Mouse (Mus musculus) midbrain, postnatal 0 days (tissue): ENCODE measurements around the gene Tmem87a. TPM values are rescaled to one million over a fixed set of nuclear protein-coding genes. Genes with fewer than 3 reads are reported as not detected.
A peak's percentile ranks its signal among the peaks of the same experiment; 100 is the strongest.

Experiments
- ATAC-seq: fragments of 200-750 bp; cut with Nextera tagmentation; 2 replicates; pipeline ENCODE4 v1.8.0; 2017; ENCODE audit warnings: moderate number of reproducible peaks, mild to moderate bottlenecking, moderate TSS enrichment, moderate library complexity; ENCODE audit not compliant: low FRiP score
- DNase-seq: peaks from one replicate; pipeline ENCODE4 v3.0.0-alpha.2; 2015; ENCODE audit warnings: low spot score
- H3K27ac ChIP-seq: fragments of 300-500 bp; sonication (generic); 2 replicates; pipeline ENCODE4 v1.5.1; 2014; ENCODE audit warnings: low read depth, mild to moderate bottlenecking, low read length, mixed read lengths
- H3K27me3 ChIP-seq: fragments of 300-500 bp; sonication (generic); 2 replicates; pipeline ENCODE4 v1.6.1; 2014; ENCODE audit warnings: low read length, control low read depth, mixed read lengths; ENCODE audit not compliant: insufficient read depth
- H3K36me3 ChIP-seq: fragments of 300-500 bp; sonication (generic); 2 replicates; pipeline ENCODE4 v1.6.1; 2014; ENCODE audit warnings: low read length, control low read depth, mixed read lengths; ENCODE audit not compliant: insufficient read depth
- H3K4me1 ChIP-seq: fragments of 300-500 bp; sonication (generic); 2 replicates; pipeline ENCODE4 v1.6.1; 2014; ENCODE audit warnings: mild to moderate bottlenecking, control low read depth, antibody characterized with exemption, low read length, mixed read lengths; ENCODE audit not compliant: insufficient read depth
- H3K4me2 ChIP-seq: fragments of 300-500 bp; sonication (generic); 2 replicates; pipeline ENCODE4 v1.6.1; 2014; ENCODE audit warnings: low read depth, mild to moderate bottlenecking, low read length, mixed read lengths; ENCODE audit not compliant: poor library complexity, severe bottlenecking
- H3K4me3 ChIP-seq: fragments of 300-500 bp; sonication (generic); 2 replicates; pipeline ENCODE4 v1.5.1; 2014; ENCODE audit warnings: low read depth, mild to moderate bottlenecking, low read length, moderate library complexity
- H3K9ac ChIP-seq: fragments of 300-500 bp; sonication (generic); replicated peaks from 2 replicates; pipeline ENCODE4 v1.6.1; 2014; ENCODE audit warnings: mild to moderate bottlenecking, low read length, moderate library complexity, mixed read lengths; ENCODE audit not compliant: poor library complexity, severe bottlenecking
- H3K9me3 ChIP-seq: fragments of 300-500 bp; sonication (generic); 2 replicates; pipeline ENCODE4 v1.6.1; 2016; ENCODE audit warnings: low read length, control low read depth
- CTCF ChIP-seq: IDR thresholded peaks from 2 replicates; pipeline ENCODE4 v1.5.1; 2016; ENCODE audit warnings: antibody characterized with exemption, mild to moderate bottlenecking
- WGBS: fragments of 180-500 bp; shearing (Covaris S2); extraction: QIAGEN DNeasy Blood & Tissue Kit; methylation state at CpG from one replicate; pipeline ENCODE4 v1.1.7; 2014; 5-methylcytosine and 5-hydroxymethylcytosine counted together
- polyA plus RNA-seq: library from polyadenylated mRNA; unstranded; fragments of >200 nt; fragmentation: Nextera tagmentation; extraction: Ambion mirVana; gene quantifications from 2 replicates; pipeline ENCODE4 v1.2.1, GENCODE M21; 2015
- total RNA-seq: library from RNA; depleted of rRNA; stranded (reverse); fragments of >200 nt; gene quantifications from 2 replicates; pipeline ENCODE4 v1.2.3, GENCODE M21; 2014

Tmem87a gene
- total and polyA plus RNA-seq, 2 experiments from 2014 or later: 8.2 to 28.6 TPM

DNA sequence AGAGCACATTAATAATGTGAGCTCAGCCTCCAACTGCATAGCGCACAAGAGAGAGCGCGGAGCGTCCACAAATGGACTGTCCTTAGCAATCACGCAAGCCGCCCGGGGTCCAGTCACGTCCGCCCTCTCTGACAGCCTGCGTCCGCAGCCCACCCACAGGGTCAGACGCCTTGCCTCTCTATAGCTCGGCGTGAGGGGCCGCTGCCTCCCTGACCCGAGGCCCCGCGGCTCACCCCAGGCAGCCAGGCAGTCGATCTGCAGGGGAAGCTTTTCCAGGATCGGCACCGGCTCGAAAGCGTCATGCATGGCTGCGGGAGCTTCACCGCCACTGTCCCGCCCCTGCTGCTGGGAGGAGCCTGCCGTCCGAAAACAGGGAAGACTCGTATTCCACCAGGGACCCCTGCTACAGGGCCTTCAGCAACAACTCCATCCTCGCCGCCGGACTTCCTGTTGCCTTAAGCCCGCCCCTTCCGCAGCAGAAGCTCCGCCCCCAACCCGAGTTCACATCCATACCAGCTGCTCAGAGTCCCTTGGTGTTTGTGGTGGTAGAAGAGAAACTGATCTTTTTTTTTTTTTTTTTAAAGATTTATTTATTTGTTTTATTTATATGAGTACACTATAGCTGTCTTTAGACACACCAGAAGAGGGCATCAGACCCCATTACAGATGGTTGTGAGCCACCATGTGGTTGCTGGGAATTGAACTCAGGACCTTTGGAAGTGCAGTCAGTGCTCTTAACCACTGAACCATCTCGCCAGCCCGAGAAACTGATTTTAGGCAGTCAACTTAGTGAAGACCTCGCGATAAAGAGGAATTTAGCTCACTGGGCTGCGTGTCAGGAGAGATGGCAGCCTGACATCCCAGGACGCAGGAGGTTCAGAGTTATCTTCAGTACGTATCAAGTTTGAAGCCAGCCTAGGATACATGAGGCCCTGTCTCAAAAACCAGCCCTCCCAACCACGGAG lies 50.9 kb downstream of the Tmem87a start, which contains the start of gene Vps39:
TSS of gene Vps39 (minus strand) at position 456 of the 965 bp plus-strand sequence.
- DNase-seq: peak; percentile 93
- Histone ChIP-seq H3K9ac (peak within 1 kb of the TSS; percentile 95), H3K4me2 (peak within 1 kb of the TSS; percentile 68), H3K4me3 (peak within 1 kb of the TSS; percentile 94), H3K4me1 (peaks cover 10% of the 10 kb centered on the region), H3K36me3 (peaks cover 21% of the 10 kb centered on the region), H3K27me3 (no peaks in the 10 kb centered on the region), H3K27ac (peak within 1 kb of the TSS; percentile 63), H3K9me3 (no peaks in the 10 kb centered on the region)
- ATAC-seq: peak; percentile 98
- WGBS: 12% methylated on average over 44 of the region's 44 CpGs
- peak; percentile 33 for TF ChIP-seq CTCF

DNA sequence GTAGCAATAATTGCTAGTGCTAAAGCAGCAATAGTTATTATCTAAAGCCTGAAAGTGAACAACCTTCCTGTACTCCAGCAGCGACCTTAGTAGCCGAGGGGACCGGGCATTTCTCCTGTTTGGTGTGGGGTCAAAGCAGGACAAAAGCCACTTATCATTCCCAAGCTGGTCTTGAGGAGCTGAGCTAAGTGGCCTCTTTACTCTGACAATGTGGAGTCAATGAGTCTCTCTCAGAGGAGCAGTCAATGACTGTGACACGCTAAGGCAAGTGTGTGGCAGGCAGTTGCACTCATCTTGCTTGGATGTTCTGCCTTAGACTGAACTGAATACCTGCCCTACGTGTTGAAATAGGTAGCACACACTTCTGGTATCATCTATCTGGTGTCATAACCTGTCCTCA lies 52.6 kb downstream of the Tmem87a start:
- H3K27ac ChIP-seq: no peak overlapping the region
- peaks cover 22% of the 10 kb centered on the region for H3K36me3 ChIP-seq
- no peak for TF ChIP-seq CTCF
- DNase-seq (no peak), ATAC-seq (no peak)
- H3K4me3 ChIP-seq: no peak overlapping the region
- H3K9me3 ChIP-seq: no peaks in the 10 kb centered on the region
- H3K4me2 ChIP-seq: no peak overlapping the region
- peaks cover 10% of the 10 kb centered on the region for H3K4me1 ChIP-seq
- no peak overlapping the region for H3K9ac ChIP-seq
- no peaks in the 10 kb centered on the region for H3K27me3 ChIP-seq
- WGBS: 84% methylated on average over 5 of the region's 5 CpGs

DNA sequence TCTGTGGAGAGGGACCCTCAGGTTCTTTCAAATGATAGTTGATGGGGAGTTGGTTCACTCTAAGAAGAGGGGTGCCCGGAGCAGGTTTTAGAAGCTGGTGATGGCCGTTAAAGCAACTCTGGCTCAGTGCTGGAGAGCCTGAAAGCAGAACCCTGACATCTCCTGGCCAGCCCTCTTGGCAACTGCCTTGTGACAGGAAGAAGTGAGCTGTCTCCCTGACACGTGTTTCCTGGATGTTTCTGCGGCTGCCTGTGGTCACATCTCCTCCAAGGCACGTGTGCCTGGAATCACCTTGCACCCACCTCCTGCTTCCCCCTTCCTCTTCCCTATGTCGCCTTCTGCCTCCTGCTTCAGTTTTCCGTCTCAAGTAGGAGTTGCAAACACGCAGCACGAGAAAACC lies 55.8 kb downstream of the Tmem87a start:
- 87% methylated on average over 9 of the region's 9 CpGs for WGBS
- ATAC-seq (no peak), DNase-seq (no peak)
- Histone ChIP-seq H3K4me3 (no peak overlapping the region), H3K36me3 (peaks cover 39% of the 10 kb centered on the region), H3K9me3 (no peaks in the 10 kb centered on the region), H3K27ac (no peak overlapping the region), H3K9ac (no peak overlapping the region), H3K4me2 (no peak overlapping the region), H3K4me1 (peaks cover 10% of the 10 kb centered on the region), H3K27me3 (no peaks in the 10 kb centered on the region)
- no peak for TF ChIP-seq CTCF

DNA sequence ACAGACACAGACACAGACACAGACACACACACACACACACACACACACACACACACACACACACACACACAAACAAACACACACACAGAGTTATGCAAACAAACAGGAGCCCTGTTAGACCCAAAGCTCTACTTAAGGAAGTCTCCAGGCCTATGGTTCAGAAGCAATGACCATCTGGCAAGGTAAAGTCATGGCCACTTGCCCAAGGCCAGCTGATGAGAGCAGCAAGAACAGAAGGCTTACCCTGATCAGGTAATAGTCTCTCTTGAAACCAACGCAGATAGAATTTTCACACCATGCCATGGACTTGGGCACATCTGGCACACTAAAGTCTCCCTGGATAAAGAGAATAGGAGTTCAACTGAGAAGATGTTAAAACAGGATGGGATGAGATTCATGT lies 62.2 kb downstream of the Tmem87a start:
- Histone ChIP-seq H3K9me3 (no peaks in the 10 kb centered on the region), H3K4me3 (no peak overlapping the region), H3K27me3 (no peaks in the 10 kb centered on the region), H3K4me1 (no peaks in the 10 kb centered on the region), H3K4me2 (no peak overlapping the region), H3K36me3 (peaks cover 76% of the 10 kb centered on the region), H3K9ac (no peak overlapping the region), H3K27ac (no peak overlapping the region)
- WGBS: 93% methylated on average over 1 of the region's 1 CpGs
- no peak for TF ChIP-seq CTCF
- no peak for ATAC-seq
- DNase-seq: no peak

DNA sequence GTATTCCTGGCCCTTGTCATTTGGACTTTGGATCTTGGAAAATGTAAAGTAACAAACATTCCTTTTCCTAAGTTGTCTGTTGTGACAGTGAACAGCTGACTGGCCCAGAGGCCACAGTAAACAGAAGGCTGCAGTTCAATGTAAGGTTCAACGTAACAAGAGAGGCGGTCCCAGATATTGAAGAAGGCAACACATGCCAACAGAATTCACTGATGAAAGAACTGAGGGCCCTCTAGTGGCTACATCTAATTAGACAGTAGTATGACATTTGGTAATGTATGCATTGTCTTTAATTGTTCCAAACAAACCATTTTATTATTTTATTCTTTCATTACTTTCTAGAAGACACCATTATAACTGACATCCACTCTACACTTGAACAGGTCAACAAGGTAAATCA lies 66.0 kb downstream of the Tmem87a start:
- peaks cover 67% of the 10 kb centered on the region for H3K36me3 ChIP-seq
- no peak overlapping the region for H3K4me3 ChIP-seq
- WGBS: 61% methylated on average over 2 of the region's 2 CpGs
- no peak overlapping the region for H3K27ac ChIP-seq
- no peak overlapping the region for H3K9ac ChIP-seq
- no peaks in the 10 kb centered on the region for H3K4me1 ChIP-seq
- no peak overlapping the region for H3K4me2 ChIP-seq
- no peaks in the 10 kb centered on the region for H3K27me3 ChIP-seq
- H3K9me3 ChIP-seq: no peaks in the 10 kb centered on the region
- DNase-seq (peak; percentile 44), ATAC-seq (no peak)
- TF ChIP-seq CTCF: peak; percentile 62

DNA sequence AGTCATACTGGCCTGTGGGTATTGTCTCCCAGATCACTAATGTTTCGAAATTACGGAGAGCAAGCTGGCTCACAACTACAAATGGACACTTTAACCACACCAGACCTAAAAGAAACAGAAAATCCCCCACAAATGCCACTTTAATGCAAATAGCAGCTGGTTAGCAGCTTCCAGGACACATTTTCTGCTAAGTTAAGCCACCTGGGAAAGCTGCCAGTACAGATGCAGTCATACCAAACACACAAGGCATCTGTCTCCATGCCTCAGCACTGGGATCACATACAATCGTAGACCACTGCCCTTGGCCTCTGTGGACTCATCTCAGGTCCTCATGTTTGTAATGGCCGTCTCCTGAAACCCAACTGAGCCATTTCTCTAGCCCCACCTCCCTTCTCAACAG lies 72.3 kb downstream of the Tmem87a start:
- TF ChIP-seq CTCF: no peak
- no peaks in the 10 kb centered on the region for H3K9me3 ChIP-seq
- no peaks in the 10 kb centered on the region for H3K4me1 ChIP-seq
- peaks cover 55% of the 10 kb centered on the region for H3K36me3 ChIP-seq
- ATAC-seq: no peak
- no peak overlapping the region for H3K9ac ChIP-seq
- H3K4me2 ChIP-seq: no peak overlapping the region
- H3K27ac ChIP-seq: no peak overlapping the region
- no peak for DNase-seq
- WGBS: 89% methylated on average over 4 of the region's 4 CpGs
- no peaks in the 10 kb centered on the region for H3K27me3 ChIP-seq
- no peak overlapping the region for H3K4me3 ChIP-seq
